ENCODE assay signal across 18 mouse cellular contexts in genomic region chr10:119805082-119805481, GRCm38 (mm10).
"Had no signal": no experiment of that assay in that cellular context is flagged by ENCODE, and none has a peak within 500 bp of the region (broad histone marks: within the 10 kb centered on the region; RNA-seq: fewer than 3 reads in every experiment).

No protein-coding gene starts in this region.

- H3K9me3 ChIP-seq: lung, embryonic 15.5 days; midbrain, embryonic 13.5 days; midbrain, embryonic 15.5 days; neural tube, embryonic 12.5 days; stomach, embryonic 15.5 days had no signal

- H3K27me3 ChIP-seq: lung, embryonic 15.5 days; megakaryocyte, embryonic 14.5 days; midbrain, embryonic 13.5 days; midbrain, embryonic 15.5 days; neural tube, embryonic 12.5 days; stomach, embryonic 15.5 days had no signal

- H3K36me3 ChIP-seq: lung, embryonic 15.5 days; midbrain, embryonic 13.5 days; midbrain, embryonic 15.5 days; neural tube, embryonic 12.5 days; stomach, embryonic 15.5 days had no signal

- DNase-seq: liver, postnatal 0 days; lung, adult 2 months; lung, postnatal 14 days; lung, postnatal 36 days; right cerebral cortex, postnatal 14 days; thymus, adult 2 months; thymus, postnatal 25 days; thymus, postnatal 4 days had no signal

- H3K4me1 ChIP-seq: lung, embryonic 15.5 days; megakaryocyte, embryonic 14.5 days; stomach, embryonic 15.5 days had no signal

- ATAC-seq: liver, postnatal 0 days; lung, postnatal 0 days; midbrain, embryonic 15.5 days had no signal

- H3K27ac ChIP-seq: lung, embryonic 15.5 days; macrophage; neural tube, embryonic 12.5 days; stomach, embryonic 15.5 days; stomach, postnatal 0 days had no signal

- H3K4me3 ChIP-seq: lung, embryonic 15.5 days; megakaryocyte, embryonic 14.5 days; midbrain, embryonic 13.5 days; midbrain, embryonic 15.5 days; neural tube, embryonic 12.5 days; stomach, embryonic 15.5 days had no signal

- H3K4me2 ChIP-seq: lung, embryonic 15.5 days; midbrain, embryonic 11.5 days; midbrain, embryonic 13.5 days; midbrain, embryonic 15.5 days; neural tube, embryonic 12.5 days; stomach, embryonic 15.5 days had no signal

- H3K9ac ChIP-seq: liver, postnatal 0 days; lung, embryonic 15.5 days; midbrain, embryonic 13.5 days; midbrain, embryonic 15.5 days; neural tube, embryonic 12.5 days; stomach, embryonic 15.5 days had no signal
